Mouse (Mus musculus) macrophage (primary cell): ENCODE data around the gene Dynll2. TPM values are rescaled to one million over a fixed set of nuclear protein-coding genes. Genes with fewer than 3 reads are reported as not detected.

ENCODE experiments used
- H3K27ac ChIP-seq: fragments of 350-480 bp; formaldehyde crosslinking; 2 replicates; pipeline ENCODE4 v1.9.0; 2021
- H3K36me3 ChIP-seq: fragments of 350-480 bp; formaldehyde crosslinking; 2 replicates; pipeline ENCODE4 v1.9.0; 2021; ENCODE audit errors: inconsistent target
- H3K4me3 ChIP-seq: fragments of 350-480 bp; formaldehyde crosslinking; 2 replicates; pipeline ENCODE4 v1.9.0; 2021; ENCODE audit errors: inconsistent target
- H3K79me2 ChIP-seq: fragments of 350-480 bp; formaldehyde crosslinking; 2 replicates; pipeline ENCODE4 v1.9.0; 2021; ENCODE audit errors: inconsistent target
- WGBS: methylation state at CpG from one replicate; pipeline ENCODE4 v1.1.7; 2026; ENCODE audit warnings: inconsistent platforms; ENCODE audit not compliant: missing documents; 5-methylcytosine and 5-hydroxymethylcytosine counted together
- polyA plus RNA-seq: library from polyadenylated mRNA; stranded (reverse); fragments of 250-400 nt; gene quantifications from 3 replicates; pipeline ENCODE4 v1.2.4, GENCODE M21; 2018; ENCODE audit warnings: inconsistent platforms
- total RNA-seq, 78 experiments: library from RNA; depleted of rRNA; stranded (reverse); fragments of 250-400 nt; gene quantifications; 1 replicate in 9 of 78; 2 replicates in 24 of 78; 3 replicates in 43 of 78; 4 replicates in 2 of 78; pipeline ENCODE4 v1.2.4; 2018; ENCODE audit warnings: inconsistent platforms in 56 of 78

Dynll2 gene
- total RNA-seq (2018; cell fraction: chromatin; rRNA removed) = 10 to 100 TPM in 5 of 26 experiments, 1 to 10 TPM in 21; 2.0 to 21.1 (median 4.9) TPM
- 10 to 100 TPM; 46.1 to 71.6 (median 60.1) TPM for total RNA-seq (2018; cell fraction: cytosol; rRNA removed)
- 10 to 100 TPM; 10.1 to 42.9 (median 23.0) TPM for total RNA-seq (2018; cell fraction: nucleus; rRNA removed)
- polyA plus RNA-seq = 62.0 to 99.4 TPM (median 76.2 TPM) in 3 replicates

- WGBS = 1% methylated on average over 102 of the region's 107 CpGs
These were observed at the start of gene Dynll2 for GRCm38 (mm10) chr11:87986831-87987793. Gene Dynll2, minus strand, starts transcription at chr11:87987533.

GRCm38 (mm10) chr11:88036761-88037251 lies 49.5 kb upstream of the Dynll2 start:
- Histone ChIP-seq H3K27ac (no peak overlapping the region), H3K36me3 (no peaks in the 10 kb centered on the region), H3K79me2 (no peaks in the 10 kb centered on the region), H3K4me3 (no peak overlapping the region)
- WGBS = 96% methylated on average over 9 of the region's 10 CpGs

More at GRCm38 (mm10) chr11:87986831-87987793, at the start of gene Dynll2:
- Histone ChIP-seq H3K27ac (peak within 1 kb of the TSS; percentile 54), H3K79me2 (peaks cover 46% of the 10 kb centered on the region), H3K36me3 (peaks cover 16% of the 10 kb centered on the region), H3K4me3 (peak within 1 kb of the TSS; percentile 73)

GRCm38 (mm10) chr11:88035970-88036369 lies 48.6 kb upstream of the Dynll2 start:
- 90% methylated on average over 7 of the region's 7 CpGs for WGBS
- Histone ChIP-seq H3K4me3 (no peak overlapping the region), H3K79me2 (no peaks in the 10 kb centered on the region), H3K36me3 (no peaks in the 10 kb centered on the region), H3K27ac (no peak overlapping the region)

GRCm38 (mm10) chr11:88031753-88032152 lies 44.4 kb upstream of the Dynll2 start:
- H3K36me3 ChIP-seq = no peaks in the 10 kb centered on the region
- H3K27ac ChIP-seq = no peak overlapping the region
- no peaks in the 10 kb centered on the region for H3K79me2 ChIP-seq
- no peak overlapping the region for H3K4me3 ChIP-seq
- WGBS = 89% methylated on average over 5 of the region's 5 CpGs

- WGBS = 81% methylated on average over 2 of the region's 2 CpGs
- no peaks in the 10 kb centered on the region for H3K79me2 ChIP-seq
- no peaks in the 10 kb centered on the region for H3K36me3 ChIP-seq
- no peak overlapping the region for H3K27ac ChIP-seq
- no peak overlapping the region for H3K4me3 ChIP-seq
These were observed 43.5 kb upstream of the Dynll2 start for GRCm38 (mm10) chr11:88030836-88031235.

- no peaks in the 10 kb centered on the region for H3K79me2 ChIP-seq
- no peak overlapping the region for H3K4me3 ChIP-seq
- WGBS = 78% methylated on average over 7 of the region's 7 CpGs
- H3K27ac ChIP-seq = no peak overlapping the region
- H3K36me3 ChIP-seq = no peaks in the 10 kb centered on the region
These were observed 42.9 kb upstream of the Dynll2 start for GRCm38 (mm10) chr11:88030219-88030618.

GRCm38 (mm10) chr11:88028193-88028684 lies 40.9 kb upstream of the Dynll2 start:
- WGBS = 88% methylated on average over 15 of the region's 16 CpGs
- no peaks in the 10 kb centered on the region for H3K79me2 ChIP-seq
- H3K36me3 ChIP-seq = no peaks in the 10 kb centered on the region
- no peak overlapping the region for H3K27ac ChIP-seq
- H3K4me3 ChIP-seq = no peak overlapping the region

GRCm38 (mm10) chr11:88027391-88028035 lies 40.2 kb upstream of the Dynll2 start:
- H3K27ac ChIP-seq = no peak overlapping the region
- WGBS = 97% methylated on average over 9 of the region's 9 CpGs
- H3K36me3 ChIP-seq = no peaks in the 10 kb centered on the region
- H3K79me2 ChIP-seq = no peaks in the 10 kb centered on the region
- no peak overlapping the region for H3K4me3 ChIP-seq

- Histone ChIP-seq H3K27ac (no peak overlapping the region), H3K4me3 (no peak overlapping the region), H3K79me2 (no peaks in the 10 kb centered on the region), H3K36me3 (no peaks in the 10 kb centered on the region)
- 68% methylated on average over 2 of the region's 2 CpGs for WGBS
These were observed 36.6 kb upstream of the Dynll2 start for GRCm38 (mm10) chr11:88023933-88024332.

GRCm38 (mm10) chr11:88015795-88016194 lies 28.5 kb upstream of the Dynll2 start:
- H3K79me2 ChIP-seq = no peaks in the 10 kb centered on the region
- H3K36me3 ChIP-seq = no peaks in the 10 kb centered on the region
- 94% methylated on average over 4 of the region's 6 CpGs for WGBS
- no peak overlapping the region for H3K4me3 ChIP-seq
- H3K27ac ChIP-seq = no peak overlapping the region

GRCm38 (mm10) chr11:88015161-88015560 lies 27.8 kb upstream of the Dynll2 start:
- Histone ChIP-seq H3K27ac (no peak overlapping the region), H3K79me2 (no peaks in the 10 kb centered on the region), H3K4me3 (no peak overlapping the region), H3K36me3 (no peaks in the 10 kb centered on the region)
- 86% methylated on average over 11 of the region's 11 CpGs for WGBS

GRCm38 (mm10) chr11:88013632-88014031 lies 26.3 kb upstream of the Dynll2 start:
- H3K79me2 ChIP-seq = no peaks in the 10 kb centered on the region
- no peak overlapping the region for H3K27ac ChIP-seq
- no peak overlapping the region for H3K4me3 ChIP-seq
- H3K36me3 ChIP-seq = no peaks in the 10 kb centered on the region
- 93% methylated on average over 10 of the region's 10 CpGs for WGBS

- no peak overlapping the region for H3K4me3 ChIP-seq
- 52% methylated on average over 11 of the region's 11 CpGs for WGBS
- H3K36me3 ChIP-seq = no peaks in the 10 kb centered on the region
- H3K27ac ChIP-seq = no peak overlapping the region
- no peaks in the 10 kb centered on the region for H3K79me2 ChIP-seq
These were observed 25.4 kb upstream of the Dynll2 start for GRCm38 (mm10) chr11:88012621-88013244.

GRCm38 (mm10) chr11:88011914-88012419 lies 24.6 kb upstream of the Dynll2 start:
- no peak overlapping the region for H3K27ac ChIP-seq
- WGBS = 92% methylated on average over 7 of the region's 7 CpGs
- H3K4me3 ChIP-seq = no peak overlapping the region
- no peaks in the 10 kb centered on the region for H3K79me2 ChIP-seq
- H3K36me3 ChIP-seq = no peaks in the 10 kb centered on the region
